Mouse (Mus musculus) neural tube, embryonic 12.5 days (tissue): ENCODE measurements around the gene Pycr1. TPM values are rescaled to one million over a fixed set of nuclear protein-coding genes. Genes with fewer than 3 reads are reported as not detected.
"Not testable (repeated sequence)": the region's sequence is repeated elsewhere in the genome, so short reads cannot be mapped to it uniquely, and the experiment has no call there.

Experiments
- ATAC-seq: fragments of 200-750 bp; cut with Nextera tagmentation; 2 replicates; pipeline ENCODE4 v1.8.0; 2017; ENCODE audit warnings: low read depth, mild to moderate bottlenecking, moderate TSS enrichment, moderate library complexity; ENCODE audit not compliant: low FRiP score
- H3K27ac ChIP-seq: fragments of 300-500 bp; sonication (generic); 2 replicates; pipeline ENCODE4 v1.5.1; 2016
- H3K27me3 ChIP-seq: fragments of 300-500 bp; sonication (generic); replicated peaks from 2 replicates; pipeline ENCODE4 v1.6.1; 2016; ENCODE audit warnings: mild to moderate bottlenecking
- H3K36me3 ChIP-seq: fragments of 300-500 bp; sonication (generic); 2 replicates; pipeline ENCODE4 v1.6.1; 2016; ENCODE audit warnings: mild to moderate bottlenecking
- H3K4me1 ChIP-seq: fragments of 300-500 bp; sonication (generic); 2 replicates; pipeline ENCODE4 v1.6.1; 2016
- H3K4me2 ChIP-seq: fragments of 300-500 bp; sonication (generic); replicated peaks from 2 replicates; pipeline ENCODE4 v1.6.1; 2016; ENCODE audit warnings: mild to moderate bottlenecking
- H3K4me3 ChIP-seq: fragments of 300-500 bp; sonication (generic); 2 replicates; pipeline ENCODE4 v1.5.1; 2016
- H3K9ac ChIP-seq: fragments of 300-500 bp; sonication (generic); 2 replicates; pipeline ENCODE4 v1.6.1; 2016; ENCODE audit warnings: mild to moderate bottlenecking
- H3K9me3 ChIP-seq: fragments of 300-500 bp; sonication (generic); 2 replicates; pipeline ENCODE4 v1.6.1; 2016; ENCODE audit warnings: mild to moderate bottlenecking
- WGBS: fragments of 180-500 bp; shearing (Covaris S2); methylation state at CpG from one replicate; pipeline ENCODE4 v1.1.7; 2016; 5-methylcytosine and 5-hydroxymethylcytosine counted together
- polyA plus RNA-seq: library from polyadenylated mRNA; unstranded; fragments of >200 nt; fragmentation: Nextera tagmentation; extraction: Ambion mirVana; gene quantifications from 2 replicates; pipeline ENCODE4 v1.2.1, GENCODE M21; 2016

Pycr1 gene
- polyA plus RNA-seq, result 27.2 and 27.8 TPM in 2 replicates

- peaks cover 35% of the 10 kb centered on the region for H3K4me1 ChIP-seq
- peak within 1 kb of the TSS; percentile 58 for H3K9ac ChIP-seq
- peak within 1 kb of the TSS; percentile 40 for H3K4me3 ChIP-seq
- peak within 1 kb of the TSS; percentile 82 for H3K4me2 ChIP-seq
- no peak within 1 kb of the TSS for H3K27ac ChIP-seq
- no peaks in the 10 kb centered on the region for H3K9me3 ChIP-seq
- peak; percentile 100 for ATAC-seq
- H3K36me3 ChIP-seq, result no peaks in the 10 kb centered on the region
- peaks cover 12% of the 10 kb centered on the region; the same call in 1 of the 2 replicates for H3K27me3 ChIP-seq
- under 1% methylated on average over 15 of the region's 15 CpGs for WGBS
These were observed at the start of gene Pycr1 for GRCm38 (mm10) chr11:120643601-120643987. Pycr1 (minus strand) TSS chr11:120643769.

- Histone ChIP-seq H3K36me3 (peaks cover 56% of the 10 kb centered on the region), H3K9ac (no peak overlapping the region), H3K27me3 (no peaks in the 10 kb centered on the region), H3K4me1 (peaks cover 20% of the 10 kb centered on the region), H3K4me3 (no peak overlapping the region), H3K9me3 (no peaks in the 10 kb centered on the region), H3K4me2 (no peak overlapping the region), H3K27ac (no peak overlapping the region)
- 92% methylated on average over 4 of the region's 4 CpGs for WGBS
- ATAC-seq, result no peak
These were observed 49.0 kb upstream of the Pycr1 start for GRCm38 (mm10) chr11:120692471-120693011.

- Histone ChIP-seq H3K4me2 (no peak overlapping the region), H3K27ac (no peak overlapping the region), H3K27me3 (no peaks in the 10 kb centered on the region), H3K9me3 (no peaks in the 10 kb centered on the region), H3K4me3 (no peak overlapping the region), H3K9ac (no peak overlapping the region), H3K4me1 (0 out of 2 replicates have a peak, but pooled peaks cover 2% of the 10 kb centered on the region), H3K36me3 (peaks cover 69% of the 10 kb centered on the region)
- WGBS, result 82% methylated on average over 3 of the region's 3 CpGs
- no peak for ATAC-seq
These were observed 45.8 kb upstream of the Pycr1 start for GRCm38 (mm10) chr11:120689365-120689764.

GRCm38 (mm10) chr11:120686650-120687272 is 43.2 kb upstream of the Pycr1 start:
- no peaks in the 10 kb centered on the region for H3K9me3 ChIP-seq
- no peak overlapping the region for H3K4me3 ChIP-seq
- H3K27ac ChIP-seq, result no peak overlapping the region
- no peaks in the 10 kb centered on the region for H3K27me3 ChIP-seq
- H3K4me2 ChIP-seq, result no peak overlapping the region
- ATAC-seq, result no peak
- WGBS, result 73% methylated on average over 20 of the region's 20 CpGs
- no peaks in the 10 kb centered on the region; the same call in 1 of the 2 replicates for H3K4me1 ChIP-seq
- peaks cover 71% of the 10 kb centered on the region for H3K36me3 ChIP-seq
- H3K9ac ChIP-seq, result no peak overlapping the region

GRCm38 (mm10) chr11:120684660-120685059 is 41.1 kb upstream of the Pycr1 start:
- H3K4me3 ChIP-seq, result no peak overlapping the region
- WGBS, result 86% methylated on average over 2 of the region's 2 CpGs
- ATAC-seq, result no peak
- H3K9ac ChIP-seq, result no peak overlapping the region
- H3K9me3 ChIP-seq, result no peaks in the 10 kb centered on the region
- H3K27ac ChIP-seq, result no peak overlapping the region
- no peaks in the 10 kb centered on the region for H3K27me3 ChIP-seq
- H3K4me2 ChIP-seq, result no peak overlapping the region
- H3K36me3 ChIP-seq, result peaks cover 80% of the 10 kb centered on the region
- H3K4me1 ChIP-seq, result no peaks in the 10 kb centered on the region; the same call in 1 of the 2 replicates

GRCm38 (mm10) chr11:120684086-120684485 is 40.5 kb upstream of the Pycr1 start:
- H3K36me3 ChIP-seq, result peaks cover 77% of the 10 kb centered on the region
- H3K4me2 ChIP-seq, result no peak overlapping the region
- H3K27ac ChIP-seq, result no peak overlapping the region
- ATAC-seq, result no peak
- no peaks in the 10 kb centered on the region; the same call in 1 of the 2 replicates for H3K4me1 ChIP-seq
- no peaks in the 10 kb centered on the region for H3K9me3 ChIP-seq
- WGBS, result 84% methylated on average over 2 of the region's 2 CpGs
- H3K27me3 ChIP-seq, result no peaks in the 10 kb centered on the region
- H3K9ac ChIP-seq, result no peak overlapping the region
- H3K4me3 ChIP-seq, result no peak overlapping the region

GRCm38 (mm10) chr11:120683536-120683935 is 40.0 kb upstream of the Pycr1 start:
- 89% methylated on average over 3 of the region's 3 CpGs for WGBS
- Histone ChIP-seq H3K27me3 (no peaks in the 10 kb centered on the region), H3K4me2 (no peak overlapping the region), H3K9ac (no peak overlapping the region), H3K36me3 (peaks cover 74% of the 10 kb centered on the region), H3K27ac (no peak overlapping the region), H3K9me3 (no peaks in the 10 kb centered on the region), H3K4me3 (no peak overlapping the region), H3K4me1 (no peaks in the 10 kb centered on the region; the same call in 1 of the 2 replicates)
- ATAC-seq, result no peak

GRCm38 (mm10) chr11:120682683-120683082 is 39.1 kb upstream of the Pycr1 start:
- H3K36me3 ChIP-seq, result peaks cover 75% of the 10 kb centered on the region
- H3K9me3 ChIP-seq, result no peaks in the 10 kb centered on the region
- no peak for ATAC-seq
- H3K4me2 ChIP-seq, result no peak overlapping the region
- no peak overlapping the region for H3K9ac ChIP-seq
- H3K27ac ChIP-seq, result no peak overlapping the region
- H3K4me3 ChIP-seq, result no peak overlapping the region
- 95% methylated on average over 5 of the region's 5 CpGs for WGBS
- no peaks in the 10 kb centered on the region; the same call in 1 of the 2 replicates for H3K4me1 ChIP-seq
- H3K27me3 ChIP-seq, result no peaks in the 10 kb centered on the region

- H3K4me1 ChIP-seq, result no peaks in the 10 kb centered on the region; the same call in 1 of the 2 replicates
- no peaks in the 10 kb centered on the region for H3K27me3 ChIP-seq
- ATAC-seq, result no peak
- no peak overlapping the region for H3K4me2 ChIP-seq
- H3K4me3 ChIP-seq, result no peak overlapping the region
- H3K27ac ChIP-seq, result no peak overlapping the region
- no peak overlapping the region for H3K9ac ChIP-seq
- WGBS, result 90% methylated on average over 3 of the region's 3 CpGs
- H3K9me3 ChIP-seq, result no peaks in the 10 kb centered on the region
- H3K36me3 ChIP-seq, result peaks cover 71% of the 10 kb centered on the region
These were observed 36.3 kb upstream of the Pycr1 start for GRCm38 (mm10) chr11:120679909-120680308.

GRCm38 (mm10) chr11:120676951-120677350 is 33.4 kb upstream of the Pycr1 start:
- H3K36me3 ChIP-seq, result peaks cover 51% of the 10 kb centered on the region
- no peak for ATAC-seq

GRCm38 (mm10) chr11:120675875-120676274 is 32.3 kb upstream of the Pycr1 start:
- ATAC-seq, H3K27ac ChIP-seq, H3K9ac ChIP-seq, H3K27me3 ChIP-seq, H3K4me1 ChIP-seq, H3K9me3 ChIP-seq, H3K4me3 ChIP-seq, H3K4me2 ChIP-seq: not testable (repeated sequence)
- 98% methylated on average over 4 of the region's 5 CpGs for WGBS
- peaks cover 44% of the 10 kb centered on the region for H3K36me3 ChIP-seq

More at GRCm38 (mm10) chr11:120676951-120677350, 33.4 kb upstream of the Pycr1 start:
- Histone ChIP-seq H3K4me3 (no peak overlapping the region), H3K9me3 (no peaks in the 10 kb centered on the region), H3K9ac (no peak overlapping the region), H3K27me3 (no peaks in the 10 kb centered on the region), H3K4me1 (peaks cover 7% of the 10 kb centered on the region), H3K27ac (no peak overlapping the region), H3K4me2 (no peak overlapping the region)
- WGBS, result 97% methylated on average over 4 of the region's 4 CpGs

GRCm38 (mm10) chr11:120673594-120674122 is 30.1 kb upstream of the Pycr1 start:
- Histone ChIP-seq H3K27me3 (no peaks in the 10 kb centered on the region), H3K27ac (no peak overlapping the region), H3K4me3 (peak overlapping the region; percentile 74), H3K4me2 (peak overlapping the region; percentile 87), H3K4me1 (peaks cover 7% of the 10 kb centered on the region), H3K9ac (peak overlapping the region; percentile 84), H3K9me3 (no peaks in the 10 kb centered on the region), H3K36me3 (peaks cover 28% of the 10 kb centered on the region)
- 38% methylated on average over 12 of the region's 12 CpGs for WGBS
- peak; percentile 29 for ATAC-seq
